Mouse (Mus musculus) liver, postnatal 0 days (tissue): ENCODE measurements around the gene Cttnbp2nl. TPM values are rescaled to one million over a fixed set of nuclear protein-coding genes. Genes with fewer than 3 reads are reported as not detected.

Experiments
- ATAC-seq: fragments of 200-750 bp; cut with Nextera tagmentation; 2 replicates; pipeline ENCODE4 v1.8.0; 2017; ENCODE audit warnings: mild to moderate bottlenecking, moderate library complexity
- DNase-seq: peaks from one replicate; pipeline ENCODE4 v3.0.0-alpha.2; 2016
- H3K27ac ChIP-seq: fragments of 300-500 bp; sonication (generic); 2 replicates; pipeline ENCODE4 v1.5.1; 2014; ENCODE audit warnings: antibody characterized with exemption, moderate library complexity, mild to moderate bottlenecking, low read depth
- H3K27me3 ChIP-seq: fragments of 300-500 bp; sonication (generic); 2 replicates; pipeline ENCODE4 v1.6.1; 2014; ENCODE audit warnings: low read length, control low read depth, mixed read lengths; ENCODE audit not compliant: insufficient read depth
- H3K36me3 ChIP-seq: fragments of 300-500 bp; sonication (generic); replicated peaks from 2 replicates; pipeline ENCODE4 v1.6.1; 2014; ENCODE audit warnings: mild to moderate bottlenecking, control low read depth, low read length, moderate library complexity, mixed read lengths; ENCODE audit not compliant: insufficient read depth
- H3K4me1 ChIP-seq: fragments of 300-500 bp; sonication (generic); 2 replicates; pipeline ENCODE4 v1.6.1; 2014; ENCODE audit warnings: antibody characterized with exemption, mild to moderate bottlenecking, control low read depth; ENCODE audit not compliant: insufficient read depth
- H3K4me2 ChIP-seq: fragments of 300-500 bp; sonication (generic); 2 replicates; pipeline ENCODE4 v1.6.1; 2014; ENCODE audit warnings: low read depth, mild to moderate bottlenecking, low read length, moderate library complexity, mixed read lengths
- H3K4me3 ChIP-seq: fragments of 300-500 bp; sonication (generic); 2 replicates; pipeline ENCODE4 v1.5.1; 2014; ENCODE audit warnings: low read depth, low read length
- H3K9ac ChIP-seq: fragments of 300-500 bp; sonication (generic); replicated peaks from 2 replicates; pipeline ENCODE4 v1.6.1; 2014; ENCODE audit warnings: mild to moderate bottlenecking, moderate library complexity
- H3K9me3 ChIP-seq: fragments of 300-500 bp; sonication (generic); 2 replicates; pipeline ENCODE4 v1.6.1; 2016; ENCODE audit warnings: mild to moderate bottlenecking, control low read depth, low read length, mixed read lengths
- CTCF ChIP-seq: sonication (generic); IDR thresholded peaks from 2 replicates; pipeline ENCODE4 v1.5.1; 2016; ENCODE audit warnings: antibody characterized with exemption, low read depth
- EP300 ChIP-seq: IDR thresholded peaks from 2 replicates; pipeline ENCODE4 v1.6.1; 2016; ENCODE audit warnings: antibody characterized with exemption, low read depth, mild to moderate bottlenecking
- WGBS: fragments of 180-500 bp; shearing (Covaris S2); extraction: QIAGEN DNeasy Blood & Tissue Kit; methylation state at CpG from one replicate; pipeline ENCODE4 v1.1.7; 2014; ENCODE audit not compliant: insufficient replicate concordance; 5-methylcytosine and 5-hydroxymethylcytosine counted together
- polyA plus RNA-seq: library from polyadenylated mRNA; unstranded; fragments of >200 nt; fragmentation: Nextera tagmentation; extraction: Ambion mirVana; gene quantifications from 2 replicates; pipeline ENCODE4 v1.2.1, GENCODE M21; 2015

Gene Cttnbp2nl
- polyA plus RNA-seq, 1 experiment from 2014 or later: 4.2 TPM

- H3K4me3 ChIP-seq: no peak overlapping the region
- no peak overlapping the region for H3K4me2 ChIP-seq
- H3K9ac ChIP-seq: no peak overlapping the region
- H3K27ac ChIP-seq: no peak overlapping the region
- H3K9me3 ChIP-seq: no peaks in the 10 kb centered on the region
- no peak for DNase-seq
- no peak for ATAC-seq
- TF ChIP-seq CTCF: no peak
- no peak for TF ChIP-seq EP300
- H3K36me3 ChIP-seq: no peaks in the 10 kb centered on the region
- 72% methylated on average over 11 of the region's 11 CpGs for WGBS
- no peaks in the 10 kb centered on the region for H3K27me3 ChIP-seq
- no peaks in the 10 kb centered on the region for H3K4me1 ChIP-seq
These were observed 40.0 kb upstream of the Cttnbp2nl start for GRCm38 (mm10) chr3:105092721-105093505.

GRCm38 (mm10) chr3:105090981-105091380 is 38.0 kb upstream of the Cttnbp2nl start:
- no peaks in the 10 kb centered on the region for H3K36me3 ChIP-seq
- H3K4me3 ChIP-seq: no peak overlapping the region
- peak; percentile 39 for DNase-seq
- 30% methylated on average over 3 of the region's 3 CpGs for WGBS
- H3K27ac ChIP-seq: no peak overlapping the region
- H3K4me2 ChIP-seq: no peak overlapping the region
- peak; percentile 74 for ATAC-seq
- no peaks in the 10 kb centered on the region for H3K4me1 ChIP-seq
- no peaks in the 10 kb centered on the region for H3K9me3 ChIP-seq
- TF ChIP-seq EP300: no peak
- peak; percentile 62 for TF ChIP-seq CTCF
- no peak overlapping the region for H3K9ac ChIP-seq
- H3K27me3 ChIP-seq: no peaks in the 10 kb centered on the region

- no peaks in the 10 kb centered on the region for H3K4me1 ChIP-seq
- no peak for DNase-seq
- H3K4me2 ChIP-seq: no peak overlapping the region
- H3K36me3 ChIP-seq: no peaks in the 10 kb centered on the region
- no peak overlapping the region for H3K9ac ChIP-seq
- no peaks in the 10 kb centered on the region for H3K27me3 ChIP-seq
- WGBS: 72% methylated on average over 7 of the region's 7 CpGs
- no peaks in the 10 kb centered on the region for H3K9me3 ChIP-seq
- no peak overlapping the region for H3K4me3 ChIP-seq
- ATAC-seq: no peak
- H3K27ac ChIP-seq: no peak overlapping the region
- TF ChIP-seq EP300 (no peak), CTCF (no peak)
These were observed 37.2 kb upstream of the Cttnbp2nl start for GRCm38 (mm10) chr3:105090147-105090546.

GRCm38 (mm10) chr3:105088638-105089037 is 35.7 kb upstream of the Cttnbp2nl start:
- Histone ChIP-seq H3K27me3 (no peaks in the 10 kb centered on the region), H3K9ac (no peak overlapping the region), H3K36me3 (no peaks in the 10 kb centered on the region), H3K4me2 (no peak overlapping the region), H3K27ac (no peak overlapping the region), H3K4me3 (no peak overlapping the region), H3K9me3 (no peaks in the 10 kb centered on the region), H3K4me1 (no peaks in the 10 kb centered on the region)
- no peak for DNase-seq
- WGBS: 63% methylated on average over 2 of the region's 2 CpGs
- no peak for TF ChIP-seq EP300
- TF ChIP-seq CTCF: no peak
- no peak for ATAC-seq

GRCm38 (mm10) chr3:105087344-105087743 is 34.4 kb upstream of the Cttnbp2nl start:
- ATAC-seq (no peak), DNase-seq (no peak)
- Histone ChIP-seq H3K9ac (no peak overlapping the region), H3K27ac (no peak overlapping the region), H3K4me1 (no peaks in the 10 kb centered on the region), H3K4me2 (no peak overlapping the region), H3K9me3 (no peaks in the 10 kb centered on the region), H3K4me3 (no peak overlapping the region), H3K27me3 (no peaks in the 10 kb centered on the region), H3K36me3 (no peaks in the 10 kb centered on the region)
- 31% methylated on average over 3 of the region's 3 CpGs for WGBS
- TF ChIP-seq EP300 (no peak), CTCF (no peak)

GRCm38 (mm10) chr3:105078231-105078826 is 25.4 kb upstream of the Cttnbp2nl start:
- H3K27ac ChIP-seq: no peak overlapping the region
- H3K36me3 ChIP-seq: no peaks in the 10 kb centered on the region
- H3K27me3 ChIP-seq: no peaks in the 10 kb centered on the region
- H3K9me3 ChIP-seq: no peaks in the 10 kb centered on the region
- H3K4me3 ChIP-seq: no peak overlapping the region
- no peak overlapping the region for H3K9ac ChIP-seq
- no peaks in the 10 kb centered on the region for H3K4me1 ChIP-seq
- 30% methylated on average over 7 of the region's 7 CpGs for WGBS
- TF ChIP-seq EP300: no peak
- TF ChIP-seq CTCF: peak; percentile 75
- H3K4me2 ChIP-seq: no peak overlapping the region
- peak; percentile 66 for DNase-seq
- peak; percentile 74 for ATAC-seq
